Mouse (Mus musculus): ENCODE results near the gene Mmrn1.

DNA sequence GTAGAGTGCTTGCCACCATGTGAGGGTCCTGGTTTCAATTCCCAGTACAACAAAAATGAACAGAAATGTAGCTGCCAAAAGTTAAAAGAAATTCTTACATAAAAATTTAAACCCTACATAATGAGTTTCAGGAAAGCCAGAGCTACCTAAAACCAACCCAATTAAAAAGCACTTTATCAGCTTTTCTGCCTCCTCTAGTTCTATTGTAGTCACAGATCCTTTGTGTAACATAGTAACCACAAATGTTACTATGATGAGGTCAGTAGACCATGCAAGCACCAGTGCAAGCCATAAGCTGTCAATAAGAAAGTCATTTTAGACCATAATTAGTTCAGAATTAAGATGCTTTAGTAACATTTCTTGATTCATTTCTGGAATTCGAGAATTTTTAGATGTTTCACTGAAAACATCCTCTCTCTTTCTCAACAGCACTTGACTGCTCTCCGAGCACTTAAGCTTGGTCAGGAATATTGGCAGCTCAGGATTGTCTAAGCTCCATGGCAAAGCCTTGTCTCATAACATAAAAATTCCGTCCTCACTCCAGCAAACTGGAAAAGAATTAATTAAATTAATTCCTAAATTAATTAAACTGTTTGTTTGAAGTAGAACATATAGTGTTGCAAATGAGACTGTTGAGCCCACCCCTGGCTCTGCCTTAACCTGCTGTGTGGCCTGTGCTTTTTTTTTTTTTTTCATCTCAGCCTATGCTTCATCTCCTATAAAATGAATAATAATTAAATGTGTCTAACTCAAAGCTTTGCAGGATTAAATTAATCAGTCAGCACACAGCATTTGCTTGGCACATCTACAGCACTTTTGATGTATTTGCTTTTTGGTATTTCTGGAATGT is 79.4 kb downstream of the Mmrn1 start:
- TF ChIP-seq POLR2A (IDR thresholded peaks at IDR 0.05; ENCODE audit: low read depth, low read length) = no peak
- no peak for TF ChIP-seq CTCF (IDR thresholded peaks at IDR 0.05; ENCODE audit: extremely low read depth, insufficient read depth, insufficient read length, insufficient replicate concordance)

Measured in spleen, adult 2 months (tissue).